Mouse (Mus musculus) embryonic facial prominence, embryonic 10.5 days (tissue): ENCODE measurements around the gene Car5a. TPM values are rescaled to one million over a fixed set of nuclear protein-coding genes. Genes with fewer than 3 reads are reported as not detected.
A peak's percentile ranks its signal among the peaks of the same experiment; 100 is the strongest.

Source experiments
- DNase-seq: peaks from one replicate; pipeline ENCODE4 v3.0.0-alpha.2; 2017; ENCODE audit warnings: low spot score
- H3K27ac ChIP-seq: fragments of 300-500 bp; sonication (generic); replicated peaks from 2 replicates; pipeline ENCODE4 v1.5.1; 2016; ENCODE audit warnings: mild to moderate bottlenecking
- H3K27me3 ChIP-seq: fragments of 300-500 bp; sonication (generic); replicated peaks from 2 replicates; pipeline ENCODE4 v1.6.1; 2016; ENCODE audit warnings: low read depth, mild to moderate bottlenecking; ENCODE audit not compliant: poor library complexity, severe bottlenecking
- H3K36me3 ChIP-seq: fragments of 300-500 bp; sonication (generic); replicated peaks from 2 replicates; pipeline ENCODE4 v1.6.1; 2016; ENCODE audit warnings: mild to moderate bottlenecking, moderate library complexity
- H3K4me1 ChIP-seq: fragments of 300-500 bp; sonication (generic); 2 replicates; pipeline ENCODE4 v1.6.1; 2016
- H3K4me3 ChIP-seq: fragments of 300-500 bp; sonication (generic); 2 replicates; pipeline ENCODE4 v1.5.1; 2016; ENCODE audit warnings: mild to moderate bottlenecking, moderate library complexity
- H3K9me3 ChIP-seq: fragments of 300-500 bp; sonication (generic); 2 replicates; pipeline ENCODE4 v1.6.1; 2016; ENCODE audit warnings: mild to moderate bottlenecking
- WGBS: fragments of 180-500 bp; shearing (Covaris S2); methylation state at CpG from one replicate; pipeline ENCODE4 v1.1.7; 2016; 5-methylcytosine and 5-hydroxymethylcytosine counted together
- polyA plus RNA-seq: library from polyadenylated mRNA; unstranded; fragments of >200 nt; fragmentation: Nextera tagmentation; extraction: Ambion mirVana; gene quantifications from 2 replicates; pipeline ENCODE4 v1.2.1, GENCODE M21; 2016

Car5a gene
- not detected in 2 replicates for polyA plus RNA-seq

DNA sequence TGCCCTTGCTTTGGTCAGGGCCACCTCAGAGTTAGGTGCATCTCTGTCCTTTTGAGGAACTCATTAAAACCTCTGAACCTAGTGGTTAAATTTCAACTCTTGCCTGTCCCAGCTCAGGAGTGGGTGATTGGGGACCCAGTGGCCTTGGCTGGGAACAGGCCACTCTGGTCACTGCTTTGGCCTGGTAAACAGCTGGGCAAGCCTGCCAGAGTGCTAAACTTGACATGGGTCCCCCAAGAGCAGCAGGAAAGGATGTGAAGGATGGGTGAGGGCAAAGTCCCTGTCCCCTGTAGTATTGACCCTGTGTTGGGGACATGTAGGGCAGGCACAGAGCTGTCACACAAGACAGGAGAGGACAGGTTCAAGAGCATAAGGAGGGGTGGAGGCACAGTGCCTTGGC, at the start of gene Car5a:
TSS of gene Car5a (minus strand) at position 74 of the 400 bp plus-strand sequence.
- no peaks in the 10 kb centered on the region for H3K9me3 ChIP-seq
- no peak within 1 kb of the TSS for H3K27ac ChIP-seq
- H3K27me3 ChIP-seq = no peaks in the 10 kb centered on the region
- no peak within 1 kb of the TSS; the same call in 1 of the 2 replicates for H3K4me3 ChIP-seq
- peaks cover 31% of the 10 kb centered on the region for H3K4me1 ChIP-seq
- H3K36me3 ChIP-seq = no peaks in the 10 kb centered on the region
- no peak for DNase-seq

DNA sequence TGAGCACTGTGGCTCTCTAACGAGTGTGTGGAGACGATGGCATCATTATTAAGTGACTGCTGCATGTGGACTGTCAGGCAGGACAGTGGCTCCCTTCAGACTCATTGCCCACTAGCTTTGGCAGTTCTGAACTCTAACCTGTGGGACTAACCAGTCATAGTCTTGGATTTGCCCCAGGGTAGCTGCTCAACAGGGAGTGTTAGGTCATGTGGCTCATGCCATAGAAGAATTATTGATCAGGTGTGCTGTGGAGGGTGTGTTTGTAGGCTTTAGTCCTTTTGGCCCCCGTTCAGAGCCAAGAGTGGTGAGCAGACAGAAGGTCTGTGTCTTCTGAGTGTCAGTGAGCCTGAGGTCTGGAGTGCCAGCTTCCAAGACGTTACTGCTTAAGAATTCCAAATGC, 48.2 kb upstream of the Car5a start:
- no peaks in the 10 kb centered on the region for H3K9me3 ChIP-seq
- DNase-seq = no peak
- no peaks in the 10 kb centered on the region for H3K27me3 ChIP-seq
- H3K4me3 ChIP-seq = no peak overlapping the region
- H3K27ac ChIP-seq = no peak overlapping the region
- H3K4me1 ChIP-seq = no peaks in the 10 kb centered on the region
- peaks cover 97% of the 10 kb centered on the region for H3K36me3 ChIP-seq
- 91% methylated on average over 4 of the region's 4 CpGs for WGBS

DNA sequence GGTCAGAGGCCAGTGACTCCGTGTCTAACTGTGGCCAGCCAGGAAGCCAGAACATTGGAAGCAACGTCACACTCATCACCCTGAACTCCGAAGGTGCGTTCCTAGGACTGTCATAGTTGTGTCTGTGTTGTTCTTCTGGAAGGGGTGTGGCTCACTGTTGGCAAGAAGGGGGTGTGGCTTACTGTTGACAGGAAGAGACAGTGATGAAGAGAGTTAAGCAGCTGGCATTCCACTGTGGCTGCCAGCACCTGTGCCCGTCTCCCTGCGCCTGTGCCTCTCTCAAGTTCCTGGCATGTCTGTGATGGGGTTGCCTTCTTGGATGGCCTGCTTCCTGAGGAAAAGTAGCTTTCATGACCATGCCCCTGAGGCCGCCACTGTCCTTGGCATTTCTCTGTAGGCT, 46.9 kb upstream of the Car5a start:
- H3K4me1 ChIP-seq = no peaks in the 10 kb centered on the region
- DNase-seq = no peak
- no peaks in the 10 kb centered on the region for H3K27me3 ChIP-seq
- H3K4me3 ChIP-seq = no peak overlapping the region
- H3K27ac ChIP-seq = no peak overlapping the region
- H3K9me3 ChIP-seq = no peaks in the 10 kb centered on the region
- H3K36me3 ChIP-seq = peaks cover 97% of the 10 kb centered on the region
- WGBS = 90% methylated on average over 7 of the region's 7 CpGs

DNA sequence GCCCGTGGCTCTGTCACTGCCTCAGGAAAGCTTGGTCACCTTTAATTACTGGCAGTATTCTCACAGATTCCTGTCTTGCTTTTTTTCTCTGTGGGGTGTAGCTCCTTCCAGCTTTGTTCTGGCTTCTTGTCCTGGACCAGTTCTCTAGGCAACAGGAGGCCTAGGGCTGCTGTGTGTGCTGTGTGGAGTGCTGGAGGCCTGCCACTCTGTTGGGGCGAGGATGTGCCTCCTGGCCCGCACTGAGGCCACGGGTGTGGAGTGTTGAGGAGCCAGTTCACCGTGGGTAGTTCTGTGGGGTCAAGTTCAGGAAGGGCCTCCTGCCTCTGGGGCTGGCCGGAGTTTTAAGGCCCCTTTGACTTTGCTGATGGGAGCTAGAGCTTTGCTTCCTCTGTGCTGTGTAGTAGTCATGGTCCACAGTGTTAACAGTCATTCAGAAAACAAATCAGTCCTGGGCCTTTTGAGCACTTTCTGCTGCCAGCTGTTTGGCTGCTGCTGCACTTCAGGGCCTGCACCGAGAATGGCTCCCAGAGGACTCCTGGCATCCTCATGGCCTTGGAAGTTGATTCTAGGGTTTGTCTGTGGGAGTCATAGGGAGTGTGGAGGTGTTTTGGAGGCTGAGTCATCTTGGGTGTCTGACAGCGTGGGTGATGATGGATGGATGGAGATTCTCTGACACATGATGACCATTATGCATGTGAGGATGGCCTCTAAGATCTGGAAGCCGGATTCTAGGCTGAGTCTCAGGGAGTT, 46.0 kb upstream of the Car5a start:
- DNase-seq = no peak
- Histone ChIP-seq H3K9me3 (no peaks in the 10 kb centered on the region), H3K4me3 (no peak overlapping the region), H3K36me3 (peaks cover 97% of the 10 kb centered on the region), H3K27me3 (no peaks in the 10 kb centered on the region), H3K27ac (no peak overlapping the region), H3K4me1 (no peaks in the 10 kb centered on the region)
- WGBS = 89% methylated on average over 9 of the region's 9 CpGs

DNA sequence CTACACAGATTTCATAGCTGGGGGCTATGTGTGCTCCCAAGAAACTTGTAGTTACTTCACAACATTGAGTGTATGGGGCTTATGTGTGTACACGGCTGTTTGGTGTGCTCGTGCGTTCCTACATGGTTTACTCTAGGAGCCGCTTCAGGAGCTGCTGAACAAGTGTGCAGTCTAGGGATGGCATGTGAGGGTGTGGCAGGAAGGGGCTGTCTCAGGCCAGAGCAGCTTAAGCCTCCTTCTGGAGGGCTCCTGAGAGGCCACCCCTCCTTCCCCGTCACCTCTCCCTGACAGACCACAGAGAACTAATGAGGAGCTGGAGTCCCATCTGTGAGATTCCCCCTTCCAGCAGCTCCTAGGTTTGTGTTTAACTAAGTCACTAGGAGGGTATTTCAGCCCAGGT, 43.2 kb upstream of the Car5a start:
- peaks cover 100% of the 10 kb centered on the region for H3K36me3 ChIP-seq
- H3K27me3 ChIP-seq = no peaks in the 10 kb centered on the region
- 92% methylated on average over 5 of the region's 5 CpGs for WGBS
- H3K4me3 ChIP-seq = no peak overlapping the region
- no peaks in the 10 kb centered on the region for H3K4me1 ChIP-seq
- DNase-seq = no peak
- no peak overlapping the region for H3K27ac ChIP-seq
- H3K9me3 ChIP-seq = no peaks in the 10 kb centered on the region

DNA sequence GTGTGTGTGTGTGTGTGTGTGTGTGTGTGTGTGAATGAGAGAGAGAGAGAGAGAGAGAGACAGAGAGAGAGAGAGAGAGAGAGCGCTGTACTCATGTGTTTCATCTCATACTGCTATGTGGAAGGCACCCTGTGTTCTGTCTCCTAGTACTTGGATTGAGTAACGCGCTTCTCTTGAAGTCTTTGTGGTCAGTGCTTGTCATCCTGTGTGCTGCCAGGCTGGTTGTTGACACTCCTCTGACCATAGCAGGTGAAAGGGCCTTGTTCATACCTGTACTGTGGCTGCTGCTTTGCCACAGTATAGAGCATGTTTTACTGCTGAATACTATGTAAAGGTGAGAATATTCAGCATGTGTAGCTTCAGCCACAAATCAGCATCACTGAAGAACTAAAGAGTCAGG, 41.0 kb upstream of the Car5a start:
- peaks cover 100% of the 10 kb centered on the region for H3K36me3 ChIP-seq
- no peak overlapping the region for H3K27ac ChIP-seq
- H3K4me3 ChIP-seq = no peak overlapping the region
- H3K4me1 ChIP-seq = no peaks in the 10 kb centered on the region
- DNase-seq = no peak
- no peaks in the 10 kb centered on the region for H3K27me3 ChIP-seq
- WGBS = 94% methylated on average over 3 of the region's 3 CpGs
- no peaks in the 10 kb centered on the region for H3K9me3 ChIP-seq

DNA sequence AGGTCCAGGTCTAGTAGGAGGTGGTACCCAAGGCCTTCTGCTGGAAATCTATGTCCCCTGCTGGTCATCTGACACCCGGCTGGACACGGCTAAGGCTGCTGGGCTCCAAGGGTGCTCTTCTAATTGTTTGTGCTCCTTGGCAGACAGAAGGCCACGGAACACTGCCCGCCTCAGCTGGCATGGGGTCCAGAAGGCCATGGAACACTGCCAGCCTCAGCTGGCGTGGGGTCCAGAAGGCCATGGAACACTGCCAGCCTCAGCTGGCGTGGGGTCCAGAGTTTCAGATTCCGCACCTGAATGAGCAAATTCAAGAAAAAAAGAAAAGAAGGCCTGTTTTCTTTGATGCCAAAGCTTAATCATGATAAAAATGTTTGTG, 36.8 kb upstream of the Car5a start:
- no peak for DNase-seq
- H3K36me3 ChIP-seq = peaks cover 95% of the 10 kb centered on the region
- WGBS = 94% methylated on average over 7 of the region's 7 CpGs
- no peak overlapping the region for H3K27ac ChIP-seq
- H3K4me3 ChIP-seq = no peak overlapping the region
- H3K4me1 ChIP-seq = peaks cover 4% of the 10 kb centered on the region; the same call in 1 of the 2 replicates
- no peaks in the 10 kb centered on the region for H3K27me3 ChIP-seq
- no peaks in the 10 kb centered on the region for H3K9me3 ChIP-seq

DNA sequence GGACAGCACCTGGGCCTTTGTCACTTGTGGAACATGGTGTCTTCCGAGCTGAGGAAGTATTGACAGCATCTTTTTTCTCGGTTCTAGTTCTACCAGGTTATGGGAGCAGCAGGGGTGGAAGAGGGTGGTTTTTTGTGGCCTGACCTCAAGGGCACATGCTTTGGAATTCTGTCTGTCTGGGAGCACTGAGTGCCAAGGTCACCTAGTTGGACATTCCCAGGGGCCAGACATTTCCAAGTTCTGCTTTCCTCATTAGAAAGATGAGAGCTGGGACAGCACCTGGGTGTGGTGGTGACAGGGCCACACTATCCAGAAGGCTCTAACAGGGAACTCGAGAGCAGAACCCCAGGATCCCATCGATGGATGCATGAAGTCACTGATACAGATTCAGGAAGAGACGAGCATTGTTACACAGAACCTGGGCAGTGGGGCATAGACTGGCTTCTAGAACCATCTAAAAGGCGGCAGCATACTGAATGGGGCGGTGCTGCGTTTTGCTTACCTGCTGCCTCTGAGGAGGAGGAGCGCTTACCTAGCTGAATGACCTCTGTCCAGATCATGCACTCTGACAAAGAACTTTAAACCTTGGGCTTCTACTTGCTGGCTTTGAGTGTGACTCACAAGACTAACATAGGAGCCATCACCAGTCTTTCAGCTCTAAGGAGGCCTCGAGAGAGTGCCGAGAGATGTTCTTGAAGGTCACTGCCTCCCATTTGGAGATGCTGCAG, 36.3 kb upstream of the Car5a start:
- 93% methylated on average over 11 of the region's 11 CpGs for WGBS
- peaks cover 95% of the 10 kb centered on the region for H3K36me3 ChIP-seq
- no peak overlapping the region for H3K4me3 ChIP-seq
- H3K4me1 ChIP-seq = peaks cover 4% of the 10 kb centered on the region; the same call in 1 of the 2 replicates
- H3K9me3 ChIP-seq = no peaks in the 10 kb centered on the region
- no peak overlapping the region for H3K27ac ChIP-seq
- H3K27me3 ChIP-seq = no peaks in the 10 kb centered on the region
- no peak for DNase-seq

DNA sequence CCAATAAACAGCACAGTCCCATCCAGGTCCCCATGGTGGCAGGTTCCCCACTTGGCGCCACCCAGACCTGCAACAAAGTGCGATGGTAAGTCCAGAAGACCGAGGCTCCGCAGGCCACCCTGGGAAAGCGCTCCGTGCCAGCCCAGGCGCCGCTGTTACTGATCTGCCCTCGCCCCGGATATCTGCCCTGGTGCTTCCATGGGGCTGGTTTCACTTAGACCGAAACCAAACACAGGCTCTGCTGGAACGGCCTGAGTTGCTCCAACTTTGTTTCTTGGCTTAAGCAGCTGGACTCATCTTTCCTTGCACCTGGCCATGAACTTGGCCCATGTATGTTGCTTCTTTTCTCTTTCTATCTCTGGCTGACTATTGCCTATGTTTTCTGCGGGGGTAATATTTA, 34.0 kb upstream of the Car5a start:
- 94% methylated on average over 13 of the region's 13 CpGs for WGBS

DNA sequence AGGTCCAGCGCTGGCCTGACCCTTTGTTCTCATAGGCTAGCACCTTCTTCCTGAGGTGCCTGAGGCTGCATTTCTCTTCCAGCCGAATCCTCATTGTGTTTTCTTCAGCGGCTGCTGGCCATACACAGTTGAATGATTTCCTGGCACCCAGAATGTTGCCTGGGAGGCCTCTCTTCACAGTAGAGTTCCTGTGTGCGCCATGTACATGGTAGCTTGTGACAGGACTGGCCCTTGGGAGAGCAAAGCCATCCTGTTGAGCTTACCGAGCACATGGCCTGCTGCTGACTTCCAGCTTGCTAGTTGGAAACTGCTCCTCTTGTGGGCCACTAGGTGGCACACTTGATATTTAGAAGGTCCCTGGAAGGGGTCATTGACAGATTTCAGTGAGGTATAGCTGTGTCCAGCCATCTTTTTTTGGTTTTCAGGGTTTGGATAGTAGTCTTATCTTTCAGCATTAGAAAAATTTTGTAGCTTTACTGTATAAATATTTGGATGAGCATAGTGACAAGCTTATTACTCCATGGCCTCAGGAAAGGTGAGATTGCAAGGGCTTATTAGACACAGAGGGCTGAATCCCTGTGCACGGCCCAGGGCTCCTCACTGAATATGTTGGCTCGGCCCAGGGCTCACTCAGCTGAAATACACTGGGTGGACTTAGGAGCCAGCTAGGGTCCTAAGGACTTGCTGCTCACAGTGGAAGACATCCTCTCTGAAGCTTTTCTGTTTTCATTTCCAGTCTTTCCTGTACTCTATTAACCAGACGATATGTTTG, 33.3 kb upstream of the Car5a start:
- WGBS = 62% methylated on average over 8 of the region's 8 CpGs
- DNase-seq = peak; percentile 38
- no peaks in the 10 kb centered on the region for H3K27me3 ChIP-seq
- peaks cover 90% of the 10 kb centered on the region for H3K36me3 ChIP-seq
- no peak overlapping the region for H3K27ac ChIP-seq
- H3K4me1 ChIP-seq = peaks cover 4% of the 10 kb centered on the region; the same call in 1 of the 2 replicates
- no peaks in the 10 kb centered on the region for H3K9me3 ChIP-seq
- H3K4me3 ChIP-seq = no peak overlapping the region

More for the DNA sequence above, 34.0 kb upstream of the Car5a start:
- no peak overlapping the region for H3K4me3 ChIP-seq
- H3K27ac ChIP-seq = no peak overlapping the region
- H3K9me3 ChIP-seq = no peaks in the 10 kb centered on the region
- no peak for DNase-seq
- peaks cover 95% of the 10 kb centered on the region for H3K36me3 ChIP-seq
- H3K4me1 ChIP-seq = peaks cover 4% of the 10 kb centered on the region; the same call in 1 of the 2 replicates
- H3K27me3 ChIP-seq = no peaks in the 10 kb centered on the region

DNA sequence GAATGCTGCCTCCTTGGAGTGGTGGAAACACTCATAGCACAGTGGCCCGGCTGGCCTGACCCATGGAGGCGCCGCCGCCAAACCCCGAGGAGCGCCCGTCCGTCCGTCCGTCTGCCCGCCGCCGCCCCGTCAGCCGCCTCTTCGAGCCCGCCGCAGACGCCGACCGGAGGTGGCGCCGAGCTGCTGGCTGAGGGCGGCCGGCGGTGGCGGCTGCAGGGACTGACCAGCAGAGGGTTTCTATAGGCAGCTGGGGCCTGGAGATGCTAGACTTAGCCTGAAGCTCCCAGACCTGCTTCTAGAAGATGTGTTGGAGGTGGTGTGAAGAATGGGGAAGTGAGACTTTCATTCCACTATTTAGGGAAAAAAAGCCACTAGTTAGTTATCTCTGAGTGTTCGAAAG, 29.2 kb upstream of the Car5a start:
- no peaks in the 10 kb centered on the region for H3K27me3 ChIP-seq
- 96% methylated on average over 28 of the region's 28 CpGs for WGBS
- H3K36me3 ChIP-seq = peaks cover 66% of the 10 kb centered on the region
- H3K9me3 ChIP-seq = no peaks in the 10 kb centered on the region
- no peak overlapping the region for H3K27ac ChIP-seq
- H3K4me3 ChIP-seq = no peak overlapping the region
- peaks cover 15% of the 10 kb centered on the region for H3K4me1 ChIP-seq
- DNase-seq = no peak

DNA sequence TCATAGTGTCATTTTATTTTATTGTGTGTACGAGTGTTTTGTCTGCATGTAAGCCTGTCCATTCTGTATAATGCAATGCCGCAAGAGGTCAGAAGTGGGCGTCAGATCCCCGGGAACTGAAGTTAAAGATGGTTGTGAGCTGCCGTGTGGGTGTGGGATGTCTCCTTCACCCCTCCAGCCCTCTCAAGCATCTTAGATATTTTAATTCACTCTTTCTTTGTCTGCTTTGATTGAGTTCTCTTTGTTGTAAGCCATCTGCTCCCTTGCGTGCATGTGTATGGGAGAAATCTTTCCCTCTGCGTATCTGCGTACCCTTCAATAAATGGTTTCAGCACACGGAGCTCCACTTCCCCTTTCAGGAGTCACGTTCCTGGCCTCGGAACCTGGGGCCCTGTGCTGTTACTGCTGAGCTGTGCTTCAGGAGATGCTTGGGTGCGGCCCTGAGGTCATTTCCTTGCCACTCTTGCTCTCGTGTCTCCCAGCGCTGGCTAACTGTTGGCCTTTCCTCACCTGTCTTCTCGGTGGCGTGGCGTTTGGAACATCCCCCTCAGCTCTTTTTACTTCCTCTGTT, 26.9 kb upstream of the Car5a start:
- whole genome bisulfite sequencing = 83% methylated on average over 17 of the region's 17 CpGs
- H3K27ac ChIP-seq = 0 out of 2 replicates have a peak overlapping the region, but pooled peaks have one; percentile 14
- no peak overlapping the region for H3K4me3 ChIP-seq

More for the DNA sequence above, 26.9 kb upstream of the Car5a start:
- Histone ChIP-seq H3K27me3 (no peaks in the 10 kb centered on the region), H3K36me3 (peaks cover 45% of the 10 kb centered on the region), H3K4me1 (peaks cover 33% of the 10 kb centered on the region), H3K9me3 (no peaks in the 10 kb centered on the region)
- no peak for DNase-seq
